Mouse (Mus musculus): ENCODE measurements around the gene Oxnad1.
"Not testable (repeated sequence)": the region's sequence is repeated elsewhere in the genome, so short reads cannot be mapped to it uniquely, and the experiment has no call there.

The Oxnad1 gene

GRCm38 (mm10) chr14:32084761-32085485 is at the start of gene Oxnad1:
TSS of gene Oxnad1 (plus strand) at chr14:32085374.
- DNase-seq (ENCODE audit: low spot score): peak; percentile 87

- DNase-seq (ENCODE audit: low spot score): peak; percentile 69
These were observed 48.7 kb upstream of the Oxnad1 start for GRCm38 (mm10) chr14:32036482-32036881.

GRCm38 (mm10) chr14:32037661-32038252 is 47.4 kb upstream of the Oxnad1 start:
- no peak for DNase-seq (ENCODE audit: low spot score)

- no peak for DNase-seq (ENCODE audit: low spot score)
These were observed 43.1 kb upstream of the Oxnad1 start for GRCm38 (mm10) chr14:32042108-32042507.

- peak; percentile 18 for DNase-seq (ENCODE audit: low spot score)
These were observed 38.8 kb upstream of the Oxnad1 start for GRCm38 (mm10) chr14:32046357-32046756.

GRCm38 (mm10) chr14:32050171-32050570 is 35.0 kb upstream of the Oxnad1 start:
- no peak for DNase-seq (ENCODE audit: low spot score)

- no peak for DNase-seq (ENCODE audit: low spot score)
These were observed 31.3 kb upstream of the Oxnad1 start for GRCm38 (mm10) chr14:32053895-32054294.

GRCm38 (mm10) chr14:32054788-32055187 is 30.4 kb upstream of the Oxnad1 start:
- no peak for DNase-seq (ENCODE audit: low spot score)

GRCm38 (mm10) chr14:32055781-32056180 is 29.4 kb upstream of the Oxnad1 start:
- no peak for DNase-seq (ENCODE audit: low spot score)

- no peak for DNase-seq (ENCODE audit: low spot score)
These were observed 28.5 kb upstream of the Oxnad1 start for GRCm38 (mm10) chr14:32056675-32057074.

- DNase-seq (ENCODE audit: low spot score): no peak
These were observed 27.5 kb upstream of the Oxnad1 start for GRCm38 (mm10) chr14:32057664-32058063.

GRCm38 (mm10) chr14:32061398-32061797 is 23.8 kb upstream of the Oxnad1 start:
- no peak for DNase-seq (ENCODE audit: low spot score)

GRCm38 (mm10) chr14:32072807-32073206 is 12.4 kb upstream of the Oxnad1 start:
- DNase-seq (ENCODE audit: low spot score): no peak

- DNase-seq (ENCODE audit: low spot score): no peak
These were observed 11.9 kb upstream of the Oxnad1 start for GRCm38 (mm10) chr14:32073211-32073685.

GRCm38 (mm10) chr14:32073901-32074300 is 11.3 kb upstream of the Oxnad1 start:
- no peak for DNase-seq (ENCODE audit: low spot score)

GRCm38 (mm10) chr14:32076896-32077575 is 8.1 kb upstream of the Oxnad1 start:
- DNase-seq (ENCODE audit: low spot score): peak; percentile 39

GRCm38 (mm10) chr14:32081026-32081425 is 4.1 kb upstream of the Oxnad1 start:
- DNase-seq (ENCODE audit: low spot score): no peak

- no peak for DNase-seq (ENCODE audit: low spot score)
These were observed 2.3 kb upstream of the Oxnad1 start for GRCm38 (mm10) chr14:32082891-32083290.

GRCm38 (mm10) chr14:32083466-32083865 is 1.7 kb upstream of the Oxnad1 start:
- DNase-seq (ENCODE audit: low spot score): no peak

- peak; percentile 98 for DNase-seq (ENCODE audit: low spot score)
These were observed 470 bp downstream of the Oxnad1 start, which contains the start of gene Dph3 for GRCm38 (mm10) chr14:32085486-32086201. TSS of gene Dph3 (minus strand) at chr14:32085729.

- no peak for DNase-seq (ENCODE audit: low spot score)
These were observed 1.1 kb downstream of the Oxnad1 start for GRCm38 (mm10) chr14:32086226-32086625.

- DNase-seq (ENCODE audit: low spot score): not testable (repeated sequence)
These were observed 2.5 kb downstream of the Oxnad1 start for GRCm38 (mm10) chr14:32087584-32088248.

All from ovary, adult 18-20 months (tissue).